Mouse (Mus musculus) adrenal gland, adult (tissue): ENCODE results near the gene Kdelr2.

Experiments
- DNase-seq, 2 experiments: peaks; one replicate each; pipeline ENCODE4 v3.0.0; 2022 to 2023; ENCODE audit warnings: low spot score in 1 of 2; ENCODE audit not compliant: inconsistent age in 2 of 2

The Kdelr2 gene

DNA sequence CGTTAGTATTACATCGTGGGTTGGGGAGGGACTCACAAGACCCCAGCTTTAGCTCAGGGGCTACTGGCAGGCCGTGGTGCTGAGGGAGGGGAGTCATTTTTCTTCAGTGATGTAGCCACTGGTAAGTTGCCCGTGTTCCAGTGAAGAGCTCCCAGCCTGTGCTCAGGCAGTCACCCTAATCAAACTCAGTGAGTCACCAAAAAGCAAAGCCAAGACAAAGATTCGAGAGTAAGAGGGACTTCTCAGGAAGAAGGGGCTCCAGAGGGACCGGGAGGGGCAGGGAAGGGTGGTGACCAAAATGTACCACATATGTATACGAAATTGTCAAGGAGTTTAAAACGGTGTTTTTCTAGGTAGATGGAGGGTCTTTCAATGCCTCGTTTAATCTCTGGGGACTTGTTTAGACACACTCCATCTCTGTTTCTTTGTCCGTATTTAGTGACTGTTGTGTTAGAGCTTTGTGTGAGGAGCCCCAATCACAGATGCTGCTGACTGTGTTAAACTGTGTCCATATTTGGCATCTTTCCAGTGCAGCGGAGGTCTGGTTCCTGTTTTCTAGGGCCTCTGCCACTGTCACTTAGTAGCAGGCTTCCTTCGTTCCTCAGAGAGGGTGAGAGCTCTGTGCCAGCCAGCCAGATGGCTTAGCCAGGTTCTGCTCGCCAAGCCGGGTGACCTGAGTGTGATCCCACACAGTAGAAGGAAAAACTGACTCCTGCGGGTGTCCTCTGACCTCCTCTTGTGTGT lies 67.0 kb downstream of the Kdelr2 start:
- peak; percentile 42 to 70 for DNase-seq

DNA sequence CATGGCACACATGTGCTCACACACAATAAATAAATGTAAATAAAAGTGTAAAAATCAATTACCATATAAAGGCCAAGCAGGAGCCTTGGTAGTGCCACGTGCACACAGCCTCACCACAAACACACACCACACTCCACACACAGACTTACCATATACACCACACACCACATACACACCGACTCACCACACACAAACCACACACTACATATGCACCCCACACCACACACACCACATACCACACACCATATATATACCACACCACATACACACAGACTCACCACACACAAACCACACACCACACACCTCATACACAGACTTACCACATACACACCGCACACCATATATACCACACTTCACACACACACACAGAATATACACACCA lies 67.5 kb downstream of the Kdelr2 start:
- no peak for DNase-seq
